Mouse (Mus musculus) G1E (cell line): ENCODE results near the gene Slc25a28.

Source experiments
- CTCF ChIP-seq: IDR thresholded peaks from 2 replicates; pipeline ENCODE4 v1.5.1; 2012; ENCODE audit warnings: low read depth, low read length, inconsistent platforms, mixed read lengths
- GATA1 ChIP-seq: IDR thresholded peaks from 2 replicates; pipeline ENCODE4 v1.6.1; 2012; ENCODE audit warnings: borderline replicate concordance, low read length, inconsistent platforms, mixed read lengths
- TAL1 ChIP-seq: conservative IDR thresholded peaks from 2 replicates; pipeline ENCODE4 v1.6.1; 2012; ENCODE audit warnings: low read depth, low read length, inconsistent platforms, mixed read lengths

DNA sequence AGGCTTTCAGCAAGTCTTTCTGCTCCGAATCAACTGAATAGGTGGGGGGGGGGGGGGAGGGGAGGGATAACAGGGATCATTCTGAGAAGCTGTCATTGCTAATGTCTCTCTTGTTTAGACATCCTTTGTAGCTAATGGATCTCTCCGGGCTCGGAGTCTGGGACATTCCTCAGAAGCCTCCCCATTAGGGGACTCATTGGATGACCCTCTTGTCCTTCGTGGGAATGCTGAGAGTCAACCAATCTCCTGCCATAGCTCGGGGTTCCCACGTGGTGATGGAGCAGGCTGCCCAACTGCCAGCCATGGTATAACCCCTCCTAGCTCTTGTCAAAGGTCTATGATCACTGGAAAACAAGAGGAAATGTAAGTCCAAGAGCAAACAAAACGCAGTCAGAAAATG lies 27.8 kb downstream of the Slc25a28 start:
- no peak for TF ChIP-seq CTCF
- no peak for TF ChIP-seq GATA1
- TF ChIP-seq TAL1: no peak
